Mouse (Mus musculus) cerebellum, adult 11 months (tissue): ENCODE measurements around the gene Mcfd2.

Experiments
- DNase-seq: peaks from one replicate; pipeline ENCODE4 v3.0.0; 2022

The Mcfd2 gene

DNA sequence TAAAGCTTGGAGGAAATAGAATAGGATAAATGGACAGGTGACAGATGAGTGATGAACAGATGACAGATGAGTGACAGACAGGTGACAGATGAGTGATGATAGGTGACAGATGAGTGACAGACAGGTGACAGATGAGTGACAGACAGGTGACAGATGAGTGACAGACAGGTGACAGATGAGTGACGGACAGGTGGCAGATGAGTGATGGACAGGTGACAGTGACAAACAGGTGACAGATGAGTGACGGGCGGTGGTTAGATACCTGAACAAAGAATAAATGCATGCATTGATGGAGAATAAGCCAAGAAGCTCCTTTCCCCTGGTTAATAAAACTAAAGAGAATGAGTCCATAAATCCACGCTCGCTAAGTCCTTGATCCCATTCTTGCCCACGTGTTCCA is 30.7 kb downstream of the Mcfd2 start:
- DNase-seq, result no peak

- no peak for DNase-seq
Observed at GRCm38 (mm10) chr17:87227878-87228277, 37.9 kb downstream of the Mcfd2 start.

GRCm38 (mm10) chr17:87226079-87226640 is 39.6 kb downstream of the Mcfd2 start:
- DNase-seq, result no peak

DNA sequence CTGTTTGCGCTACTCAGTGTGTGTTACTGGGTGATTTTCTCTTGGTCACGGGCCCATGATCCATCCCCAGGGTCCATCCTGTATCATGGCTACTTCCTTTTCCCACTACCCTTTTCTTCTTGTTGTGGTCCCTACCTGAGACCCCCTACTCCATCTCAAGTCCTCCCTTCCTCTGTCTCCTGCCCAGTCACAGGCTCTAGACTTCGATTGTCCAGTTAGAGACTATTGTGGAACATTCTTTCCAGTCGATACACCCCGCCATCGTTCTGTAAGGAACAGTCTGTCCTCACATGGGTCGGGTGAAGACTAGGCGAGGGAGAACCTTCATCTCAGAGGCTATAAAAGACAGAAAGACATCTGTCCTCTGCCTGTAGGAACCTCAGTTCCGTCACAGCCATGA is 40.4 kb downstream of the Mcfd2 start:
- DNase-seq, result no peak

GRCm38 (mm10) chr17:87224461-87224860 is 41.3 kb downstream of the Mcfd2 start:
- no peak for DNase-seq

DNA sequence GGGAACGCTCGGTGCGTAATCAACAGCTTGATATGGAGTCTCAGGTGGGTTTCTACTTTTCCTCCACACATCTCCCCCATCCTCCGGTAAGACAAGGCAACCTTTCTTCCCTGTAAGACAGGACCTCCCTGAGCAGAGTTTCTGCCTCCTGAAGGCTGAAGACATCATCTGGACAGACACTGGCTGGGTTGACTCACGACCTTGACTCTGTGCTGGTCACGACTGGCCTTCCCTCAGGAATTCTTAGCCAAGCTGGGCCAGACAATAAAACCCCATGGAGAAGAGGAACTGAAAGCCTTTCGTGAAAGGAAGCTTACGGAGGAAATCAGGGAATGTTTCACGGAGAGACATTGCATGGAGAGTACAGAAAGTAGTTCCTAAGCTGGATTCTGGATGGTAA is 46.3 kb downstream of the Mcfd2 start:
- DNase-seq, result no peak

- no peak for DNase-seq
Observed at GRCm38 (mm10) chr17:87214523-87214922, 51.2 kb downstream of the Mcfd2 start.

GRCm38 (mm10) chr17:87210525-87210924 is 55.2 kb downstream of the Mcfd2 start:
- no peak for DNase-seq

DNA sequence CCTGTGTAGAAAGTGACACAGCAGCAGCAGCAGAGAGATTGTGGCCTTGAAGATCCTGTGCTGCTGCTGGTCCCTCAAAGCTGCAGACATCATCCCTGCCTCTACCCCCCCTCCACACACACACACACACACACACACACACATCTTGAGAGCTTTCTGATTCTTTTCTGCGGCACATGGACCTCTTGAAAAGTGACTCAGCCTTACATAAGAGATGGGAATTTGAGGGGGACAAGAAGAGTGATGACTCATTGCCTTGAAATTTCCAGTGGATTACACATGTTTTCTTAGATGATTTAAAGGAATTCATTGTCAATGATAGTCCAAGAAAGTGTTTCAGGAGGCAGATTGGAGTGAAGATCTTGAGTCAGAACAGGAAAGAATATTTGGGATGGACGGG is 58.9 kb downstream of the Mcfd2 start:
- DNase-seq, result no peak
